Mouse (Mus musculus): Measurements from ENCODE around the gene Lrba. TPM values are rescaled to one million over a fixed set of nuclear protein-coding genes. Genes with fewer than 3 reads are reported as not detected.

Lrba gene
- polyA plus RNA-seq, 1 experiment from 2014 or later = 2.4 TPM

DNA sequence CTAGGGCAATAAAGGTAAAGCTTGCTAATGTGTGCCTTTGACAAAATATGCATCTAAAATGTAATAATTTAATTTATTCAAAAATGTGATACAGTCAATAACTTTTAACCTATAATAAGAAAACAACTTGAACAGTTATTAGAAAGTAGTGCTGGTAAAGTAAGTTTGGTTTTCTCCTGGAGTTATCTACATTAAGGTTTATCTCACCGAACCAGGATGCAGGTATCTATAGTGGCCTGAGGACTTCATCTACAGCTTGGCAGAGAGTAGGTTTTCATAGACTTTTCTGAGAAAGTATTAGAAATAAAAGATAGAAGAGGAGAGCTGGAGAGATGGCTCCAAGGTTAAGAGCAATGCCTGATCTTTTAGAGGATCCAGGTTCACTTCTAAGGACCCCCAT lies 336.9 kb downstream of the Lrba start:
- H3K27me3 ChIP-seq = no peaks in the 10 kb centered on the region
- H3K9me3 ChIP-seq (replicated peaks) = no peaks in the 10 kb centered on the region
- peaks cover 22% of the 10 kb centered on the region for H3K4me1 ChIP-seq (replicated peaks)
- H3K4me3 ChIP-seq (replicated peaks) = no peak overlapping the region
- no peaks in the 10 kb centered on the region for H3K36me3 ChIP-seq (replicated peaks)
- peak; percentile 88 for ATAC-seq (ENCODE audit: insufficient read depth)
- no peak overlapping the region for H3K9ac ChIP-seq
- no peak overlapping the region for H3K27ac ChIP-seq (replicated peaks)
- peak overlapping the region; percentile 21; the same call in 1 of the 2 replicates for H3K4me2 ChIP-seq
- WGBS (ENCODE audit: insufficient replicate concordance) = 35% methylated on average over 1 of the region's 1 CpGs

DNA sequence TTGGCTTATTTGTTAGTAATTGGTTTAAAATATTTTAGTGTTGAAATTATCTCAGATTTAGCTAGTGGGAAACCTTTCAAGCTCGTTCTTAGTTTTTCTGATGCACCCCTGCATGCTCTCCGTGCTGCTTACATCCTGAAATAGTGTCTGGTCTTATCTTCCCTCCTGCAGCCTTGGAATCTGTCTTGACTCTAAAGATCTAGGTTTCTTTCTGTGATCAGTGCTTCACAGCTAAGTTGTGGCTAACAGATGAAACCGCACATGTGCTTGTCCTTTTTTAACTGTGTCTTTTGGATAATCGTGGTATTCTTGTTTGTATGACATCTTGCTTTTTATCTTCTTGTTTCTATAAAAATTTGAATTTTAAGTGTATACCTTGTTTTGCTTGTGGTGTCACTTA lies 342.8 kb downstream of the Lrba start:
- H3K4me1 ChIP-seq (replicated peaks) = no peaks in the 10 kb centered on the region; the same call in 1 of the 2 replicates
- no peaks in the 10 kb centered on the region for H3K36me3 ChIP-seq (replicated peaks)
- no peak overlapping the region for H3K4me3 ChIP-seq (replicated peaks)
- H3K9me3 ChIP-seq (replicated peaks) = no peaks in the 10 kb centered on the region
- no peaks in the 10 kb centered on the region for H3K27me3 ChIP-seq
- H3K9ac ChIP-seq = no peak overlapping the region
- H3K4me2 ChIP-seq = no peak overlapping the region
- no peak overlapping the region for H3K27ac ChIP-seq (replicated peaks)
- WGBS (ENCODE audit: insufficient replicate concordance) = 19% methylated on average over 4 of the region's 4 CpGs
- ATAC-seq (ENCODE audit: insufficient read depth) = no peak

DNA sequence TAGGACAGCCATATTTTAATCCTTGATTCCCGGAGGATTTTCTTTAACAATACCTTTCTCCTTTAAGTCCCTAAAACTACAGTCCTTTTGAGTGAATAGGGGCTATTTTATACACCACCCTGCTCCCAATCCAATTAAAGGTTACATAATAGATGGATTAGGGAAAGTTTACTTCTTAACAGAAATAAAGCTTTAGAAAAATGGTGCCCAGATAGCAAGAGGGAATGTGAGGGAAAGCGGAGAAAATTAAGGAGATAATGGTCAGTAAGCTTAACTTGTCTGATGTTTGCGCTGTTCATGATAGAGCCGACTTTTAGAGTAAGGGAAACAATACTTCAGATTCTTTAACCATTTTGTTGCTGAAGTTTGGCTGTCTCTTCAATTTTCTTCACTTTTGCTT lies 347.0 kb downstream of the Lrba start:
- no peaks in the 10 kb centered on the region for H3K9me3 ChIP-seq (replicated peaks)
- H3K4me1 ChIP-seq (replicated peaks) = 0 out of 2 replicates have a peak, but pooled peaks cover 2% of the 10 kb centered on the region
- no peaks in the 10 kb centered on the region for H3K27me3 ChIP-seq
- ATAC-seq (ENCODE audit: insufficient read depth) = no peak
- H3K4me3 ChIP-seq (replicated peaks) = no peak overlapping the region
- H3K4me2 ChIP-seq = no peak overlapping the region
- H3K36me3 ChIP-seq (replicated peaks) = no peaks in the 10 kb centered on the region
- no peak overlapping the region for H3K9ac ChIP-seq
- no peak overlapping the region for H3K27ac ChIP-seq (replicated peaks)
- WGBS (ENCODE audit: insufficient replicate concordance) = 62% methylated on average over 4 of the region's 4 CpGs

DNA sequence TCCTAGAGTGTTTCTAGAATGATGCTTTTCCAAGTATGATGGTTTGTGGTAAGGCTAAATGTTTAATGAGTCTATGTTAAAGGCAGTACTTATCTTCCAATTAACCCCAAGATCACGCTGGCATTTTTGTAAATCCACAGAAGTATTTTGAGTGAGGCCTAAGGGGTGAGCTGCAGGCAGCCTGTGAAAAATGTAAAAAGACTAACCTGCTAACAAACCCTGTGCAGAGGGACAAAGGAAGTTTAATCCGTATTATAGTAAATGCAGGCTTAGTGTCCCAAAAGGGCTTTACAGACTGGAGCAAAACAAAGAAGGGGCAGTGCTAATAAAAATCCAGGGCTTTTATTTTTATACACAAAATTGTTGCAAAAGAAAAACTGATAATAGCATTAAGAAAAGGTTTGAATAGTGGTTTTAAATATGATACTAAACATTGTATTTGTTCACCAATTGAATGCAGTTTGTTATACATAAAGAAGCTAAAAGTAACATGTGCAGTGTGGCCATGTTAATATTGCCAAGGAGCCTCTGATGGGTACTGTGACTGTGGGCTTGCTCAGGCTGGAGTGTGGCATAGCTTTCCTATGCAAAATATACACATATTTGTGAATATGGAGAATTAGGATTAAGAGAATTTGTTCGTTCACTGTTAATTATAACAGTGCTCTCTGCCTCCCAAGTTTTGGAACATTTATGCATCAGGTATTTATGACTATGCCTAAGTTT lies 348.2 kb downstream of the Lrba start:
- H3K4me1 ChIP-seq (replicated peaks) = 0 out of 2 replicates have a peak, but pooled peaks cover 2% of the 10 kb centered on the region
- H3K27me3 ChIP-seq = no peaks in the 10 kb centered on the region
- H3K9ac ChIP-seq = no peak overlapping the region
- no peak overlapping the region for H3K4me2 ChIP-seq
- no peak for ATAC-seq (ENCODE audit: insufficient read depth)
- 72% methylated on average over 3 of the region's 3 CpGs for WGBS (ENCODE audit: insufficient replicate concordance)
- no peak overlapping the region for H3K27ac ChIP-seq (replicated peaks)
- no peaks in the 10 kb centered on the region for H3K36me3 ChIP-seq (replicated peaks)
- H3K4me3 ChIP-seq (replicated peaks) = no peak overlapping the region
- no peaks in the 10 kb centered on the region for H3K9me3 ChIP-seq (replicated peaks)

DNA sequence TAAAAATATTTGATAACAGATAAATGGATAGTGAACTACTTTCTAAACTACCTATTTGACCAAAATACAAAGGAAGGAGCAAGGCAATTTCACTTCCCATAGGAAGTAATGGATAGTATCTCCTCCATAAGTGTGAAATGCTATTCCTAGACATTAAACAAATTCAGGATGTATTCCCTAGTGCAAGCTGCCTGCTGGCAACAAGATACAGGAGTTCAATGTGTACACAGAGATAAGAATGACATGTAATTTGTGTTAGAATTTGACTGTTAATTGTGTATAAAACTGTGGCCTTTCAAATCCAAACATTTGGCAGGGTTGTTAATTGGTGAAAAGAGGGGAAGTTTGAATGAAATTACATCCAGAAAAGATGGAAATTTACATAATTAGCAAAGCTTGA lies 350.8 kb downstream of the Lrba start:
- Histone ChIP-seq H3K9me3 (replicated peaks) (no peaks in the 10 kb centered on the region), H3K4me1 (replicated peaks) (0 out of 2 replicates have a peak, but pooled peaks cover 2% of the 10 kb centered on the region), H3K36me3 (replicated peaks) (no peaks in the 10 kb centered on the region), H3K4me2 (no peak overlapping the region), H3K27me3 (no peaks in the 10 kb centered on the region), H3K4me3 (replicated peaks) (no peak overlapping the region), H3K27ac (replicated peaks) (no peak overlapping the region), H3K9ac (no peak overlapping the region)
- no peak for ATAC-seq (ENCODE audit: insufficient read depth)

DNA sequence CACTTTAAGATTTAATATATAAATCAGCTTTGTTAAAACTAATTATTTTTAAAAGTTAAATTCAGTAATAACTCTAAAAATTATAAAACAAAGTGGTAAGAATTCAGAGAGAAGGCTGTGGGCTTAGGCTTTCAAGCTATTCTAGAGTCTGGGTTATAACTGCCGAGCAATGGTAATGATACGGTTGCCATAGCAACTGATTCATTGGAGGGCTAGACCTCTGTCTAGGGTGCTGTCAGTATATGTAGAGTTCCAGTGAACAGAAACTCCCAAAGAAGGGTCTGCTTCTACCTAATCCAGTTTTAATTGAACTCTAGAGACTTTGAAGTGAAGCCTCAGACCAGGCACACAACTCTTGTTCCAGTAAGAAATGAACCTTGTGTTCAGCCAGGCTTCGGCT lies 377.8 kb downstream of the Lrba start:
- WGBS (ENCODE audit: insufficient replicate concordance) = 78% methylated on average over 3 of the region's 3 CpGs
- H3K27me3 ChIP-seq = no peaks in the 10 kb centered on the region
- H3K4me3 ChIP-seq (replicated peaks) = no peak overlapping the region
- no peak overlapping the region for H3K27ac ChIP-seq (replicated peaks)
- ATAC-seq (ENCODE audit: insufficient read depth) = no peak
- no peak overlapping the region for H3K9ac ChIP-seq
- no peaks in the 10 kb centered on the region for H3K9me3 ChIP-seq (replicated peaks)
- H3K36me3 ChIP-seq (replicated peaks) = no peaks in the 10 kb centered on the region
- H3K4me1 ChIP-seq (replicated peaks) = no peaks in the 10 kb centered on the region
- no peak overlapping the region for H3K4me2 ChIP-seq

DNA sequence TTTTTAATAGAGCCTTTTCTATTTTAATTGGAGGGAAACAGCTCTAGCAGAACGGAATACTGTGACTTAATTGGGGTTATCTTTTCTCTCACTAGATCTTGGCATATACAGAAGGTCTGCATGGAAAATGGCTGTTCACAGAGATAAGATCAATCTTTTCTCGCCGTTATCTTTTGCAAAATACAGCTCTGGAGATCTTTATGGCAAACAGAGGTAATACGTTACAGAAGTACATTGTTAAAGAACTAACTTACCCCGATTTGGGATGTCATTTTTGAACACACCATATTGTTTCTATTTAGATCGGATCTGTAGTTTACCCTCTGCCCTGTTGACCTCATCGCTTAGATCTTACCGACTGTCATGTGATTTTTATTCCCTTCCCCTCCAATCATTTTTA lies 381.3 kb downstream of the Lrba start:
- no peaks in the 10 kb centered on the region for H3K27me3 ChIP-seq
- no peak overlapping the region for H3K9ac ChIP-seq
- 74% methylated on average over 8 of the region's 8 CpGs for WGBS (ENCODE audit: insufficient replicate concordance)
- no peaks in the 10 kb centered on the region for H3K9me3 ChIP-seq (replicated peaks)
- H3K27ac ChIP-seq (replicated peaks) = no peak overlapping the region
- H3K4me3 ChIP-seq (replicated peaks) = no peak overlapping the region
- no peak for ATAC-seq (ENCODE audit: insufficient read depth)
- no peaks in the 10 kb centered on the region for H3K4me1 ChIP-seq (replicated peaks)
- no peak overlapping the region for H3K4me2 ChIP-seq
- no peaks in the 10 kb centered on the region for H3K36me3 ChIP-seq (replicated peaks)

DNA sequence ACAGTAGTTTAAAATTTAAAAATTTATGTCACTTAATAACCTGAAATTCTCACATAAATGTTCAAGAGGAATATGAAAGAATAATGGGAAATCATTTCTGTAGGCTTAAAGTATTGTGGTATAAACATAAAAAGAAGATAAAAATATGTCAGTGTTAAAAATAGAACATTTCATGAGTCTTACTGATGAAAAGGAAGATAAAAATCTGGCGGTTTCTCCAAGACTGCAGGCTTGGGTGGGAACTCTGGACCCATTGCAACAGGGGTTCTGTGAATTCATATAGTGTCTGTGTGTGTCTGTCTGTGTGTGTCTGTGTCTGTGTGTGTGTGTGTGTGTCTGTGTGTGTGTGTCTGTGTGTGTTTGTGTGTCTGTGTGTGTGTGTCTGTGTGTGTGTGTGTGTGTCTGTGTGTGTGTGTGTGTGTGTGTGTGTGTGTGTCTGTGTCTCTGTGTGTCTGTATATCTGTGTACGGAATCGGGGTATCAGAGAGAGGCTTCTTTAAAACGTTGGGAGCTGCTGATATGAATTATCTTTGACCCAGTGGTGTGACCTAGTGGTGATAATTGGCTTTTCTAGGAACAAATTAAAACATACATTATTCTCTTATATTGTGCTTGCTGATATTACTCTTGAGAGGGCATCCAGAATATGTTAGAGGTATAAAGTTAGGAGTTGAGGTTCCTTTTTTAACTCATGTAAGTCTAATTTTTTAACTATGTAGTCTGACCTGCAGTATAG lies 402.7 kb downstream of the Lrba start:
- Histone ChIP-seq H3K36me3 (replicated peaks) (no peaks in the 10 kb centered on the region), H3K4me2 (no peak overlapping the region), H3K27ac (replicated peaks) (no peak overlapping the region), H3K4me3 (replicated peaks) (no peak overlapping the region), H3K4me1 (replicated peaks) (peaks cover 19% of the 10 kb centered on the region), H3K9ac (no peak overlapping the region), H3K27me3 (no peaks in the 10 kb centered on the region), H3K9me3 (replicated peaks) (no peaks in the 10 kb centered on the region)
- peak; percentile 62 for ATAC-seq (ENCODE audit: insufficient read depth)
- whole genome bisulfite sequencing (ENCODE audit: insufficient replicate concordance) = 7% methylated on average over 4 of the region's 4 CpGs

DNA sequence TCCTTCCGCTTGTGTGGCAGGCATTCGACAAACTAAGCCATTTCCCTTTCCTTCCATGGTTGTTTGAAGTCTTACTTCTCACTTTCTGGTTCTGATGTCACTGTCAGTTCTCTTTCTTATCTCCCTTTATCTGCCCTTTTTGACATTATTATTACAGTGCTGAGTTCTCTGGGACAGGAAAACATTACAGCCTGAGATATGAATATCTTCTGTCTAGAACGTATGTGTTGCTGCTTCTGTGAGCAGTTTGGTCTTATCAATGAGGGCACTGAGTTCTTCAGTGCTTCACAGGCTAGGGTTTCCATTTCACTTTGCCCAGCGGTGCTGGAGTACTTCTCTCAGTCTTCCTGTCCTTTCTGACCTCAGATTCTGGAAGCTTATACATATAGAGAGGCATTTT lies 404.9 kb downstream of the Lrba start:
- H3K9ac ChIP-seq = no peak overlapping the region
- H3K36me3 ChIP-seq (replicated peaks) = no peaks in the 10 kb centered on the region
- no peak overlapping the region for H3K27ac ChIP-seq (replicated peaks)
- H3K27me3 ChIP-seq = no peaks in the 10 kb centered on the region
- no peak; the same call in 1 of the 2 replicates for ATAC-seq (ENCODE audit: insufficient read depth)
- H3K9me3 ChIP-seq (replicated peaks) = no peaks in the 10 kb centered on the region
- H3K4me3 ChIP-seq (replicated peaks) = no peak overlapping the region
- no peak overlapping the region for H3K4me2 ChIP-seq
- H3K4me1 ChIP-seq (replicated peaks) = peaks cover 19% of the 10 kb centered on the region
- WGBS (ENCODE audit: insufficient replicate concordance) = 35% methylated on average over 4 of the region's 4 CpGs

DNA sequence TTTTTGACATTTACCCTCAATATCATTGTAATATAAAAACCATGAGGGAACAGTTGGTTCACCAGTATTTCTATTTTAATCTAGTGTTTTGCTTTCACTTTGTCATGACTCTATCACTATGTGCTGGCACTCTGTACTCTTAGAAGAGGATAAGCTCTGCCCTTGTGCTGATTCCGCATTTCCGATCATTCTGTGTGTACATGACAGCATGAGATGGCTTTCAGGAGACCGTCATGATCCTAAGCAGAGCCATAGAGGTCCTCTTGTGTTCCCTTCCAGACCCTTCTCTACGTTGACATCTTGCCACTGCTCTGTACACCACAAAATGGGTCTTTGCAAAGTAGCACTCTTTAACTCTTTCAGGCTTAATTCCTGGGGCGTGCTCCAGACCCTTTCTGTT lies 411.0 kb downstream of the Lrba start:
- Histone ChIP-seq H3K27ac (replicated peaks) (no peak overlapping the region), H3K36me3 (replicated peaks) (no peaks in the 10 kb centered on the region), H3K4me3 (replicated peaks) (no peak overlapping the region), H3K9me3 (replicated peaks) (no peaks in the 10 kb centered on the region), H3K27me3 (no peaks in the 10 kb centered on the region), H3K9ac (no peak overlapping the region), H3K4me1 (replicated peaks) (peaks cover 2% of the 10 kb centered on the region; the same call in 1 of the 2 replicates), H3K4me2 (no peak overlapping the region)
- WGBS (ENCODE audit: insufficient replicate concordance) = 69% methylated on average over 5 of the region's 5 CpGs
- ATAC-seq (ENCODE audit: insufficient read depth) = no peak

DNA sequence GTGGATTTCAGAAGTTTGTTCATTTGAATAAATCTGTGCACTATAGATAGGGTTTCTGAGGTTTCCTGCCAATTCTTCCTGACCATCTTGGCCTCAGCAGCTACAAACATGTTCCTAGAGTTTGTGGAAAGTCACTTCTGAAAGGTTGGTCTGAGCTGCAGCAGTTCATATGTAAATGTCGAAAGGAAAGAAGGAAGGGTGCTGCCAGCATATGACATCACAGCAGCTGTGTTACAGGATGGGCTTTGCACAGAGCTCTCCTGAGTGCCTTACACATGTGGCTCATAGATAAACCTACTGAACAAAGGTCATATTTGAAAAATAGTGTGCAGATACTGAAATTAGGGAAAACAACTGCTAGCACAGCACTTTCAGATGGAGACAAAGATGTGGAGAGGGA lies 411.5 kb downstream of the Lrba start:
- no peak overlapping the region for H3K9ac ChIP-seq
- H3K4me3 ChIP-seq (replicated peaks) = no peak overlapping the region
- no peak for ATAC-seq (ENCODE audit: insufficient read depth)
- no peak overlapping the region for H3K27ac ChIP-seq (replicated peaks)
- no peaks in the 10 kb centered on the region for H3K9me3 ChIP-seq (replicated peaks)
- H3K4me1 ChIP-seq (replicated peaks) = peaks cover 2% of the 10 kb centered on the region; the same call in 1 of the 2 replicates
- no peak overlapping the region for H3K4me2 ChIP-seq
- 14% methylated on average over 1 of the region's 1 CpGs for WGBS (ENCODE audit: insufficient replicate concordance)
- no peaks in the 10 kb centered on the region for H3K27me3 ChIP-seq
- no peaks in the 10 kb centered on the region for H3K36me3 ChIP-seq (replicated peaks)
